Mouse (Mus musculus): Measurements from ENCODE around the gene Tmem184a. TPM values are rescaled to one million over a fixed set of nuclear protein-coding genes. Genes with fewer than 3 reads are reported as not detected.

Gene Tmem184a
- polyA plus RNA-seq, 1 experiment from 2014 or later, result 72.0 TPM

DNA sequence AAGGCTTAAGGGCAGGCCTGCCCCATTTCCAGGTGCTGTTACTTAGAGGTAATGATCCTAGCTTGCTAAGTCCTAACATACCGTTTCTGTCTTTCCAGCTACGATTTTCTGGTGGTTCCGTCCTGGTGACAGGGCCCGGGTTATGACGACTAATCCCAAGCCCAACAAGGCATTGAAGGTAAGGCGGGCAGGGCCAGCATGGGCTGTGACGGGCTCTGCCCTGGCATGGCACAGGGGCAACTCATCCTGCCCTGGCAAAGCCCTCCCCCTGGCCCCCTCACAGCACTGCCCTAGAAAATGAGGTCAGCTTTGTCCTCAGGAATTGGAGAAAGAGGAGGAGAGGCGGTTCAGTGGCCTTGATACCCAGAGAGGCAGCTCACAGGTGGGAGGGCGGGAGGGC is 20.7 kb downstream of the Tmem184a start:
- DNase-seq (ENCODE audit: low spot score) (no peak), ATAC-seq (ENCODE audit: low FRiP score, low TSS enrichment) (no peak)
- no peaks in the 10 kb centered on the region for H3K9me3 ChIP-seq (ENCODE audit: control insufficient read depth, low read length)
- H3K27ac ChIP-seq (replicated peaks), result no peak overlapping the region
- H3K4me3 ChIP-seq (ENCODE audit: low read depth, low read length), result no peak overlapping the region
- H3K27me3 ChIP-seq (ENCODE audit: control insufficient read depth, insufficient read depth, low read length), result no peaks in the 10 kb centered on the region
- no peak overlapping the region for H3K9ac ChIP-seq (ENCODE audit: low read length)
- peaks cover 21% of the 10 kb centered on the region for H3K36me3 ChIP-seq (ENCODE audit: control insufficient read depth, insufficient read depth, low read length)
- no peak for TF ChIP-seq EP300 (optimal IDR thresholded peaks at IDR 0.05)
- no peak for TF ChIP-seq CTCF (IDR thresholded peaks at IDR 0.05; ENCODE audit: low read depth)
- 77% methylated on average over 9 of the region's 9 CpGs for WGBS
- peaks cover 22% of the 10 kb centered on the region for H3K4me1 ChIP-seq (replicated peaks; ENCODE audit: control insufficient read depth, insufficient read depth)
- H3K4me2 ChIP-seq (replicated peaks; ENCODE audit: low read depth), result no peak overlapping the region

DNA sequence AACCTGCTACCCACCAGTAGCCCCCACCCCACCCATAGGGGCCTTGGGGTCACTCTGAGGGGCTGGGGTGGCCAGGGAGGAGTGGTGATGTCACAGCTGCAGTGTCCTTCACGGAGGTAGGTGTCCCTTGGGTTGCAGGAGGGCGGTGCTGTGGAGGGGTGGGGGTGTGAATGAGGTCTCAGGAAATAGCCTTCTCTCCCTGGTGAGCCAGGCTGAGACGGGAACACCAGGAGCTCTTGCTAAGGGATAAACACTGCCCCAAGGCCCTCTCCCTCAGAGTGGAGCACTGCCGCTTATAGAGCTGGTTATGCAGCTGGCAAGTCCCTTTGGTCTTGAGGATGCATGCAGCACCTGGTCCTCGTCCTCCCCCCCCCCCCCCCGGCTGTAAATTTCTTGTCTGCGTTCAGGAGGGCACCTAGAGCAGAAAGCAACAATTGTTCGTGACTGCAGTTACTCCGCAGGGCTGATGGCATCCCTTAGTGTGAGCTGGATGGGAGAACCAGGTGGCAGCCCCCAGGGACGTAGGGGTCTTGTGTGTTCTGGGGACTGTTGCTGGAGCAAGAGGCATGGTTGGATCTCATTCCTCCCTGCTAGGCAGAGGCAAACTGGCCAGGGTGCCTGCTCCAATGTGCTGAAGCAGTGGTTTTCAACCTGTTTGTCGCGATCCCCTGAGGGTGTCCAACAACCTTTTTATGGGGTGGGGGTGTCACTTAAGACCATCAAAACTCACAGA is 21.4 kb downstream of the Tmem184a start:
- ATAC-seq (ENCODE audit: low FRiP score, low TSS enrichment) (no peak), DNase-seq (ENCODE audit: low spot score) (no peak)
- H3K4me2 ChIP-seq (replicated peaks; ENCODE audit: low read depth), result peak overlapping the region; percentile 11; the same call in 1 of the 2 replicates
- no peak overlapping the region; the same call in 1 of the 2 replicates for H3K9ac ChIP-seq (ENCODE audit: low read length)
- WGBS, result 48% methylated on average over 11 of the region's 12 CpGs
- TF ChIP-seq CTCF (IDR thresholded peaks at IDR 0.05; ENCODE audit: low read depth), result no peak
- peaks cover 25% of the 10 kb centered on the region for H3K4me1 ChIP-seq (replicated peaks; ENCODE audit: control insufficient read depth, insufficient read depth)
- H3K4me3 ChIP-seq (ENCODE audit: low read depth, low read length), result no peak overlapping the region
- no peaks in the 10 kb centered on the region for H3K9me3 ChIP-seq (ENCODE audit: control insufficient read depth, low read length)
- H3K27ac ChIP-seq (replicated peaks), result peak overlapping the region; percentile 35; the same call in 1 of the 2 replicates
- H3K36me3 ChIP-seq (ENCODE audit: control insufficient read depth, insufficient read depth, low read length), result peaks cover 21% of the 10 kb centered on the region
- no peaks in the 10 kb centered on the region for H3K27me3 ChIP-seq (ENCODE audit: control insufficient read depth, insufficient read depth, low read length)

DNA sequence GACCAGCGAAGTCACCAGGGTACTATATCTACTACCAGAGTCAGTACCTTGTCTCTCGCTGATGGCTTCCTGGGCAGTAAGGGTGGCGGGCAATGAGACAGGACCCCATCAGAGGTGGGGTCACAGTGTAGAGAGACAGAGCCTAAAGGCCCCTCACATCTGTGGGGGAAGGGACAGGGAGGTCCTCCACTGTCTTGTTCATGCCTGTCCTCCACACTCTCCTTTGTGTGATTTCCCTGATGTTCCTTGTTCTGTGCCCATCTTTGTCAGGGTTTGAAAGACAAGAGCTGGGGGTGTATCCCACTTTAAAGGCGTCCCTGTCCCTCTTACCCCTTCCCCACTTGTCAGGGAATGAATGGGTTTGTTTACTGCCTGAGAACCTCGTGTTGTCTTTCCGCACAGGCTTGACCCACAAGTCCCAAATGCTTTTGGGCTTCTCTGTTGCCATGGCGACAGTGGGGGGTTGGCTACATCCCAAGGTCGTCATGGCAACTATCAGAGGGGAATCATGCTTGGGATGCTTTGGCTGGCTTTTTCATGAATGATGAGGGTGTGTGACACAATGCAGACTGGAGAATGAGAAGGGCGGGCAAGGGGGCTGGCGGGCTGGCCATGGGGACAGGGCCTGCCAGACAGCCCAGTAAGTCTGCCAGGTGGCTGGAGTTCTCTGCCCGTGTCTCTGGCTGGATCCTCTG is 22.1 kb downstream of the Tmem184a start:
- peaks cover 27% of the 10 kb centered on the region for H3K4me1 ChIP-seq (replicated peaks; ENCODE audit: control insufficient read depth, insufficient read depth)
- H3K4me2 ChIP-seq (replicated peaks; ENCODE audit: low read depth), result peak overlapping the region; percentile 43
- ATAC-seq (ENCODE audit: low FRiP score, low TSS enrichment) (no peak), DNase-seq (ENCODE audit: low spot score) (peak; percentile 50)
- H3K9ac ChIP-seq (ENCODE audit: low read length), result peak overlapping the region; percentile 35
- no peaks in the 10 kb centered on the region for H3K9me3 ChIP-seq (ENCODE audit: control insufficient read depth, low read length)
- no peaks in the 10 kb centered on the region for H3K27me3 ChIP-seq (ENCODE audit: control insufficient read depth, insufficient read depth, low read length)
- WGBS, result 34% methylated on average over 11 of the region's 11 CpGs
- H3K4me3 ChIP-seq (ENCODE audit: low read depth, low read length), result peak overlapping the region; percentile 24
- TF ChIP-seq CTCF (IDR thresholded peaks at IDR 0.05; ENCODE audit: low read depth) (no peak), EP300 (optimal IDR thresholded peaks at IDR 0.05) (no peak)
- peak overlapping the region; percentile 89 for H3K27ac ChIP-seq (replicated peaks)
- H3K36me3 ChIP-seq (ENCODE audit: control insufficient read depth, insufficient read depth, low read length), result peaks cover 21% of the 10 kb centered on the region

DNA sequence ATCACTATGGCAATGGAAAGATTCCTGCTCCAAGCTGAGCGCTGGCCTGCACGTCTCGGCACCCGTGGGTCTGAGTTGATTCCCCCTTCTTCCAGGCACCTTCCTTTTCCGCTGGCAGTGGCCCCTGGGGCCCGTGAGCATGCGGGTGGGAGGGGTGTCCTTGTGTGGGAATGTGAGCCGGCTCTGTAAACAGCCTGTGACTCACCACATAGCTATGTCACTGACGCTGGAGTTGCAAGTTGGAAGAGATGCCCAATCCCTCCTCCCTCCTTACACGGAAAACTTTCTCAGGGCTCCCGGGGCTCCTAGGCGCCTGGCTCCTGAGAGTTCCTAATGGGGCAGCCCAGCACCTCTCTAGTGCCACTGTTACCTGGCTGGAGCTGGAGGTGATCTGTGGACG is 22.8 kb downstream of the Tmem184a start:
- Histone ChIP-seq H3K9me3 (ENCODE audit: control insufficient read depth, low read length) (no peaks in the 10 kb centered on the region), H3K4me2 (replicated peaks; ENCODE audit: low read depth) (peak overlapping the region; percentile 43), H3K4me3 (ENCODE audit: low read depth, low read length) (peak overlapping the region; percentile 24), H3K9ac (ENCODE audit: low read length) (peak overlapping the region; percentile 35), H3K27me3 (ENCODE audit: control insufficient read depth, insufficient read depth, low read length) (no peaks in the 10 kb centered on the region), H3K36me3 (ENCODE audit: control insufficient read depth, insufficient read depth, low read length) (peaks cover 21% of the 10 kb centered on the region), H3K4me1 (replicated peaks; ENCODE audit: control insufficient read depth, insufficient read depth) (peaks cover 30% of the 10 kb centered on the region), H3K27ac (replicated peaks) (peak overlapping the region; percentile 89)
- TF ChIP-seq EP300 (optimal IDR thresholded peaks at IDR 0.05) (no peak), CTCF (IDR thresholded peaks at IDR 0.05; ENCODE audit: low read depth) (no peak)
- ATAC-seq (ENCODE audit: low FRiP score, low TSS enrichment), result peak; percentile 74
- DNase-seq (ENCODE audit: low spot score), result peak; percentile 89
- WGBS, result 5% methylated on average over 13 of the region's 13 CpGs

DNA sequence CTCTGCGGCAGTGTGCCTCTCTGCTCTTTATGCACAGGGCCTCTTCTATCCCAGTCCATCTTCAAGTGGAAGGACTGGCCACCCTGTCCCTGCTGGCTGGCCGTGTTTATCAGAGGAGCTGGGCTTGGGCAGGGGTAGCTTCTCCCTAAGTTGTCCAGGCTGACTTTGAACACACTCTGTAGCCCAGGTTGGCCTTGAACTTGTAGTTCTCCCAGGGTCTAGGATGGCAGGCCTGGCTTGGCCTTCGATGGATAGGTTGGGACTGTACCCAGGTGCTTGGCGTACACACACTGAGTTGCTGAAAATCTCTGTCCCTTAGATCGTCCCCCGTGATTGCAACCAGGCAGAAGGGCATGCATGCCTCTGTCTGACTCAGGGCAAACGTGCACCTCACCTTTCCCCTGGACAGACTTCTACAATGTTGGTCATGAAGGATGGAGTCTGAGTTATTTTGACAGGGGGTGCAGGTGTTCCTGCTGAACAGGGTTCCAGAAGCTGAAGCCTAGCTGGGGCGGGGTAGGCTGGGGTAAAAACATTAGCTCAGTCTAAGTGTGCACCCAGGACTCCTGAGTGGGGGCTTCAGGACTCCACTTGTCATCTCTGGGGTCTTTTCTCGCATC is 23.6 kb downstream of the Tmem184a start:
- no peak overlapping the region for H3K4me3 ChIP-seq (ENCODE audit: low read depth, low read length)
- peak overlapping the region; percentile 79 for H3K27ac ChIP-seq (replicated peaks)
- TF ChIP-seq EP300 (optimal IDR thresholded peaks at IDR 0.05) (no peak), CTCF (IDR thresholded peaks at IDR 0.05; ENCODE audit: low read depth) (no peak)
- ATAC-seq (ENCODE audit: low FRiP score, low TSS enrichment), result no peak
- 61% methylated on average over 9 of the region's 9 CpGs for WGBS
- peaks cover 21% of the 10 kb centered on the region for H3K36me3 ChIP-seq (ENCODE audit: control insufficient read depth, insufficient read depth, low read length)
- peaks cover 30% of the 10 kb centered on the region for H3K4me1 ChIP-seq (replicated peaks; ENCODE audit: control insufficient read depth, insufficient read depth)
- H3K9me3 ChIP-seq (ENCODE audit: control insufficient read depth, low read length), result no peaks in the 10 kb centered on the region
- peak; percentile 34 for DNase-seq (ENCODE audit: low spot score)
- 0 out of 2 replicates have a peak overlapping the region, but pooled peaks have one; percentile 23 for H3K9ac ChIP-seq (ENCODE audit: low read length)
- H3K27me3 ChIP-seq (ENCODE audit: control insufficient read depth, insufficient read depth, low read length), result no peaks in the 10 kb centered on the region
- peak overlapping the region; percentile 43 for H3K4me2 ChIP-seq (replicated peaks; ENCODE audit: low read depth)
